Mouse (Mus musculus): ENCODE measurements at regions not wholly inside any gene's neighbourhood (a gene's known extent, or its start where the extent isn't known, plus 50 kb on each side); places are given as distances from the start of the nearest gene placed in this dataset.

DNA sequence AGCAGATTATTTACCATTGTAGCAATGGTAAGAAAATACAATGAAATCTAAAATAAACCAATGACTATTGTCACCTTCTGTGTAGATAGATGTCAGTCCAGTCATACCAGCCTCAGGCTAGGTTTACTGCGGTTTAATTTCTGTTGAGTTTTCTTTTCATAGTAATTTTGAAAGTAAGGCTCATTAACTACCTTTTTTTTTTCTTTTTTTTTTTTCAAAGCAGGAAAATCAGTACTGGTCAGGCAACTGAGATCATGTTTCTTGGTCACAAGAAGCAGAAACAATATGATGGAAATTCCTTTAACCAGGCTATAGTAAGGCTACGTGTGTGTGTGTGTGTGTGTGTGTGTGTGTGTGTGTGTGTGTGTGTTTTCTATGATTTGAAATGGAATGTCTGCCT is 622.0 kb downstream of the Nfib start:
- TF ChIP-seq CTCF (IDR thresholded peaks at IDR 0.05; ENCODE audit: insufficient read depth, low read length) (no peak), POLR2A (IDR thresholded peaks at IDR 0.05; ENCODE audit: borderline replicate concordance, extremely low read depth, low read depth, low read length) (no peak)
